Mouse (Mus musculus) naive thymus-derived CD4-positive, alpha-beta T cell, adult 2 months (primary cell): ENCODE results near the gene Dlgap1.
A peak's percentile ranks its signal among the peaks of the same experiment; 100 is the strongest.

Experiments
- DNase-seq: peaks from one replicate; pipeline ENCODE4 v3.0.0-alpha.2; 2011; ENCODE audit warnings: low read depth

Dlgap1 gene

GRCm38 (mm10) chr17:70626396-70626795 is 657.5 kb downstream of the Dlgap1 start:
- DNase-seq = no peak

- DNase-seq = no peak
Measured at GRCm38 (mm10) chr17:70626925-70627324, 658.1 kb downstream of the Dlgap1 start.

- DNase-seq = no peak
Measured at GRCm38 (mm10) chr17:70629653-70630378, 660.9 kb downstream of the Dlgap1 start.

- DNase-seq = no peak
Measured at GRCm38 (mm10) chr17:70633181-70633944, 664.5 kb downstream of the Dlgap1 start.

GRCm38 (mm10) chr17:70643211-70643610 is 674.3 kb downstream of the Dlgap1 start:
- DNase-seq = no peak

- no peak for DNase-seq
Measured at GRCm38 (mm10) chr17:70646641-70647040, 677.8 kb downstream of the Dlgap1 start.

GRCm38 (mm10) chr17:70661382-70661781 is 692.5 kb downstream of the Dlgap1 start:
- no peak for DNase-seq

- DNase-seq = no peak
Measured at GRCm38 (mm10) chr17:70663992-70664391, 695.1 kb downstream of the Dlgap1 start.

- DNase-seq = no peak
Measured at GRCm38 (mm10) chr17:70664484-70665040, 695.7 kb downstream of the Dlgap1 start.

- no peak for DNase-seq
Measured at GRCm38 (mm10) chr17:70673985-70674384, 705.1 kb downstream of the Dlgap1 start.

GRCm38 (mm10) chr17:70676522-70676921 is 707.6 kb downstream of the Dlgap1 start:
- DNase-seq = no peak

- peak; percentile 38 for DNase-seq
Measured at GRCm38 (mm10) chr17:70683561-70684167, 714.8 kb downstream of the Dlgap1 start.

GRCm38 (mm10) chr17:70690174-70690573 is 721.3 kb downstream of the Dlgap1 start:
- no peak for DNase-seq

GRCm38 (mm10) chr17:70690598-70690997 is 721.7 kb downstream of the Dlgap1 start:
- DNase-seq = no peak

GRCm38 (mm10) chr17:70706976-70707818 is 738.3 kb downstream of the Dlgap1 start:
- DNase-seq = peak; percentile 64

- DNase-seq = no peak
Measured at GRCm38 (mm10) chr17:70707819-70708140, 738.9 kb downstream of the Dlgap1 start.

GRCm38 (mm10) chr17:70709545-70709944 is 740.7 kb downstream of the Dlgap1 start:
- DNase-seq = no peak

- DNase-seq = no peak
Measured at GRCm38 (mm10) chr17:70713470-70713869, 744.6 kb downstream of the Dlgap1 start.

GRCm38 (mm10) chr17:70719684-70720324 is 750.9 kb downstream of the Dlgap1 start:
- no peak for DNase-seq

GRCm38 (mm10) chr17:70720766-70721165 is 751.9 kb downstream of the Dlgap1 start:
- DNase-seq = no peak

- no peak for DNase-seq
Measured at GRCm38 (mm10) chr17:70722146-70722545, 753.3 kb downstream of the Dlgap1 start.
